Mouse (Mus musculus): Measurements from ENCODE around the gene Tnr. TPM values are rescaled to one million over a fixed set of nuclear protein-coding genes. Genes with fewer than 3 reads are reported as not detected.
"Not testable (repeated sequence)": the region's sequence is repeated elsewhere in the genome, so short reads cannot be mapped to it uniquely, and the experiment has no call there.

Gene Tnr
- total and polyA plus RNA-seq, 3 experiments: 0.01 TPM; not detected in 2

- H3K27ac ChIP-seq (ENCODE audit: control insufficient read depth, low read depth, low read length): no peak overlapping the region
- H3K36me3 ChIP-seq (ENCODE audit: control insufficient read depth in 1 of 2, insufficient read depth in 2 of 2, low read length in 2 of 2): no peaks in the 10 kb centered on the region
- no peak for DNase-seq (ENCODE audit: low read depth, low spot score)
- H3K79me2 ChIP-seq (ENCODE audit: control insufficient read depth, insufficient read depth, low read length, poor library complexity): no peaks in the 10 kb centered on the region
- H3K4me1 ChIP-seq (ENCODE audit: control insufficient read depth in 1 of 2, insufficient read depth in 2 of 2, low read length in 2 of 2): no peaks in the 10 kb centered on the region
- TF ChIP-seq MAX (IDR thresholded peaks at IDR 0.05; ENCODE audit: low read length) (no peak), E2F4 (IDR thresholded peaks at IDR 0.05; ENCODE audit: borderline replicate concordance, low read depth, low read length) (no peak), EP300 (IDR thresholded peaks at IDR 0.05; ENCODE audit: low read depth in 1 of 2, low read length in 2 of 2) (no peak), MYB (IDR thresholded peaks at IDR 0.05; ENCODE audit: low read depth, low read length) (no peak), NELFE (IDR thresholded peaks at IDR 0.05; ENCODE audit: low read depth, low read length) (no peak)
- no peak overlapping the region for H3K9ac ChIP-seq (ENCODE audit: control insufficient read depth, low read depth, low read length, poor library complexity, severe bottlenecking)
- no peak overlapping the region for H3K4me3 ChIP-seq (ENCODE audit: control insufficient read depth in 1 of 2, insufficient read depth in 1 of 2, low read depth in 2 of 2, low read length in 2 of 2)
- H3K9me3 ChIP-seq (replicated peaks; ENCODE audit: insufficient read depth, low read length): no peaks in the 10 kb centered on the region
- no peaks in the 10 kb centered on the region for H3K27me3 ChIP-seq (ENCODE audit: control insufficient read depth in 1 of 2, insufficient read depth in 2 of 2, low read length in 2 of 2)
These were observed 439.8 kb downstream of the Tnr start for GRCm38 (mm10) chr1:159963351-159963750.

GRCm38 (mm10) chr1:159966286-159966685 lies 442.7 kb downstream of the Tnr start:
- not testable (repeated sequence) for DNase-seq (ENCODE audit: low read depth, low spot score); H3K9ac ChIP-seq (ENCODE audit: control insufficient read depth, low read depth, low read length, poor library complexity, severe bottlenecking); H3K4me1 ChIP-seq (ENCODE audit: control insufficient read depth in 1 of 2, insufficient read depth in 2 of 2, low read length in 2 of 2); H3K27ac ChIP-seq (ENCODE audit: control insufficient read depth, low read depth, low read length); H3K4me3 ChIP-seq (ENCODE audit: control insufficient read depth in 1 of 2, insufficient read depth in 1 of 2, low read depth in 2 of 2, low read length in 2 of 2); H3K27me3 ChIP-seq (ENCODE audit: control insufficient read depth in 1 of 2, insufficient read depth in 2 of 2, low read length in 2 of 2); H3K36me3 ChIP-seq (ENCODE audit: control insufficient read depth in 1 of 2, insufficient read depth in 2 of 2, low read length in 2 of 2); H3K79me2 ChIP-seq (ENCODE audit: control insufficient read depth, insufficient read depth, low read length, poor library complexity); H3K9me3 ChIP-seq (replicated peaks; ENCODE audit: insufficient read depth, low read length)

- Histone ChIP-seq H3K27me3 (ENCODE audit: control insufficient read depth in 1 of 2, insufficient read depth in 2 of 2, low read length in 2 of 2) (no peaks in the 10 kb centered on the region), H3K27ac (ENCODE audit: control insufficient read depth, low read depth, low read length) (no peak overlapping the region), H3K9ac (ENCODE audit: control insufficient read depth, low read depth, low read length, poor library complexity, severe bottlenecking) (no peak overlapping the region), H3K4me3 (ENCODE audit: control insufficient read depth in 1 of 2, insufficient read depth in 1 of 2, low read depth in 2 of 2, low read length in 2 of 2) (no peak overlapping the region), H3K36me3 (ENCODE audit: control insufficient read depth in 1 of 2, insufficient read depth in 2 of 2, low read length in 2 of 2) (no peaks in the 10 kb centered on the region), H3K4me1 (ENCODE audit: control insufficient read depth in 1 of 2, insufficient read depth in 2 of 2, low read length in 2 of 2) (no peaks in the 10 kb centered on the region), H3K9me3 (replicated peaks; ENCODE audit: insufficient read depth, low read length) (no peaks in the 10 kb centered on the region), H3K79me2 (ENCODE audit: control insufficient read depth, insufficient read depth, low read length, poor library complexity) (no peaks in the 10 kb centered on the region)
- no peak for DNase-seq (ENCODE audit: low read depth, low spot score)
- TF ChIP-seq TCF12 (IDR thresholded peaks at IDR 0.05; ENCODE audit: low read depth, low read length) (no peak), MAX (IDR thresholded peaks at IDR 0.05; ENCODE audit: low read length) (no peak), HCFC1 (IDR thresholded peaks at IDR 0.05; ENCODE audit: low read depth, low read length) (no peak), ZNF384 (IDR thresholded peaks at IDR 0.05; ENCODE audit: low read depth, low read length) (no peak), SMC3 (IDR thresholded peaks at IDR 0.05; ENCODE audit: low read depth, low read length) (no peak), MAZ (IDR thresholded peaks at IDR 0.05; ENCODE audit: low read depth, low read length) (no peak), MXI1 (IDR thresholded peaks at IDR 0.05; ENCODE audit: low read depth, low read length) (no peak)
These were observed 444.8 kb downstream of the Tnr start for GRCm38 (mm10) chr1:159968395-159968794.
